Mouse (Mus musculus): ENCODE measurements around the gene Ncln. TPM values are rescaled to one million over a fixed set of nuclear protein-coding genes. Genes with fewer than 3 reads are reported as not detected.

Ncln gene
- polyA plus RNA-seq, 1 experiment from 2014 or later, result 51.8 TPM

DNA sequence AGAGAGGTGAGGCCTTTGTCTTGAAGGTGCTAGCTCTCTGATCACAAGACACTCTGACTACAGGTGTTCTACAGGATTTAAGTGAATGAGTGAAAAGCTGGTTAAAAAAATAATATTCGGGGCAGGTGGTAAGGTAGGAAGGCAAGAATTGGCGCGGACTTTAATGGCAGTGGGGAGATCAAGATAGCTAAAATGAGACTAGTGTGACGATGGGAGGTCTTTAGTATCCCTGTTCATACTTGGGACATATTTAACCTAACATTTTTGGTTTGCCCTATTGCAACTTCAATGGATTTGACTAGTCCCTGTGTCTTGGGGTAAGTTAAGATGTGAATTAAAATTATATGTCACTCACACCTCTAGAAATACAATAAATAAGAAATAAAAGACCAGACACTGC is 777 bp upstream of the Ncln start:
- H3K27me3 ChIP-seq (ENCODE audit: control insufficient read depth, insufficient read depth, low read length), result no peaks in the 10 kb centered on the region
- H3K9me3 ChIP-seq (ENCODE audit: control insufficient read depth, low read length), result no peaks in the 10 kb centered on the region
- H3K4me1 ChIP-seq (ENCODE audit: control insufficient read depth, insufficient read depth, low read length), result peaks cover 17% of the 10 kb centered on the region
- H3K4me3 ChIP-seq (replicated peaks; ENCODE audit: low read depth, low read length), result peak overlapping the region; percentile 80
- WGBS, result 40% methylated on average over 4 of the region's 4 CpGs
- peak overlapping the region; percentile 55 for H3K9ac ChIP-seq (replicated peaks; ENCODE audit: low read length)
- H3K27ac ChIP-seq (replicated peaks; ENCODE audit: low read depth, low read length), result peak overlapping the region; percentile 75
- peak overlapping the region; percentile 96 for H3K4me2 ChIP-seq (ENCODE audit: low read length)
- peaks cover 13% of the 10 kb centered on the region for H3K36me3 ChIP-seq (ENCODE audit: control insufficient read depth, insufficient read depth, low read length)
- DNase-seq, result no peak
- no peak for ATAC-seq (ENCODE audit: low FRiP score, low TSS enrichment)

- no peak for DNase-seq
- Histone ChIP-seq H3K27ac (replicated peaks; ENCODE audit: low read depth, low read length) (peak overlapping the region; percentile 75), H3K9ac (replicated peaks; ENCODE audit: low read length) (peak overlapping the region; percentile 77), H3K9me3 (ENCODE audit: control insufficient read depth, low read length) (no peaks in the 10 kb centered on the region), H3K4me3 (replicated peaks; ENCODE audit: low read depth, low read length) (peak overlapping the region; percentile 80), H3K27me3 (ENCODE audit: control insufficient read depth, insufficient read depth, low read length) (no peaks in the 10 kb centered on the region), H3K36me3 (ENCODE audit: control insufficient read depth, insufficient read depth, low read length) (peaks cover 25% of the 10 kb centered on the region), H3K4me2 (ENCODE audit: low read length) (peak overlapping the region; percentile 96), H3K4me1 (ENCODE audit: control insufficient read depth, insufficient read depth, low read length) (peaks cover 17% of the 10 kb centered on the region)
- ATAC-seq (ENCODE audit: low FRiP score, low TSS enrichment), result peak; percentile 38
- WGBS, result 2% methylated on average over 41 of the region's 41 CpGs
Measured at GRCm38 (mm10) chr10:81495616-81496263, 452 bp downstream of the Ncln start.

DNA sequence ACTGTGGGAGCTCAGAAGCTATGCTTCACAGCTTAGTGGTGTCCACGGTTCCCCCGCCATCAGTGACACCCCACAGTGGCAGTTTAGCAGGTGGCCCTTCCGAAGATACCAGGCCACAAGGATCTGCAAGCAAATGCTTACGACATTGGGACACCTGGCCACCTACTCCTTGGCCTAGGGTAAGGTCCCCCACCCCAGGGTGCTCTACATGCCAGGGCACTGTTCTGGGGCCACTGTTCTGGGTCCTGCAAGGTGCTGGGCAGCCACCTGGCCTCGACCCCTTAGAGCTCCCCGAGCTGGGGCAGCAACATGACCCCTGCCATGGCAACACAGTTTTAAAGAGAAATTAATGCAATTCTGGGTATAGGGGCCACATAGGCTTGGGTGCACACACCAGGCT is 1.0 kb downstream of the Ncln start:
- Histone ChIP-seq H3K27me3 (ENCODE audit: control insufficient read depth, insufficient read depth, low read length) (no peaks in the 10 kb centered on the region), H3K9me3 (ENCODE audit: control insufficient read depth, low read length) (no peaks in the 10 kb centered on the region), H3K4me1 (ENCODE audit: control insufficient read depth, insufficient read depth, low read length) (peaks cover 17% of the 10 kb centered on the region), H3K4me3 (replicated peaks; ENCODE audit: low read depth, low read length) (peak overlapping the region; percentile 80), H3K36me3 (ENCODE audit: control insufficient read depth, insufficient read depth, low read length) (peaks cover 31% of the 10 kb centered on the region), H3K4me2 (ENCODE audit: low read length) (peak overlapping the region; percentile 96), H3K9ac (replicated peaks; ENCODE audit: low read length) (peak overlapping the region; percentile 77), H3K27ac (replicated peaks; ENCODE audit: low read depth, low read length) (peak overlapping the region; percentile 75; the same call in 1 of the 2 replicates)
- DNase-seq (no peak), ATAC-seq (ENCODE audit: low FRiP score, low TSS enrichment) (no peak)
- WGBS, result 80% methylated on average over 6 of the region's 6 CpGs

DNA sequence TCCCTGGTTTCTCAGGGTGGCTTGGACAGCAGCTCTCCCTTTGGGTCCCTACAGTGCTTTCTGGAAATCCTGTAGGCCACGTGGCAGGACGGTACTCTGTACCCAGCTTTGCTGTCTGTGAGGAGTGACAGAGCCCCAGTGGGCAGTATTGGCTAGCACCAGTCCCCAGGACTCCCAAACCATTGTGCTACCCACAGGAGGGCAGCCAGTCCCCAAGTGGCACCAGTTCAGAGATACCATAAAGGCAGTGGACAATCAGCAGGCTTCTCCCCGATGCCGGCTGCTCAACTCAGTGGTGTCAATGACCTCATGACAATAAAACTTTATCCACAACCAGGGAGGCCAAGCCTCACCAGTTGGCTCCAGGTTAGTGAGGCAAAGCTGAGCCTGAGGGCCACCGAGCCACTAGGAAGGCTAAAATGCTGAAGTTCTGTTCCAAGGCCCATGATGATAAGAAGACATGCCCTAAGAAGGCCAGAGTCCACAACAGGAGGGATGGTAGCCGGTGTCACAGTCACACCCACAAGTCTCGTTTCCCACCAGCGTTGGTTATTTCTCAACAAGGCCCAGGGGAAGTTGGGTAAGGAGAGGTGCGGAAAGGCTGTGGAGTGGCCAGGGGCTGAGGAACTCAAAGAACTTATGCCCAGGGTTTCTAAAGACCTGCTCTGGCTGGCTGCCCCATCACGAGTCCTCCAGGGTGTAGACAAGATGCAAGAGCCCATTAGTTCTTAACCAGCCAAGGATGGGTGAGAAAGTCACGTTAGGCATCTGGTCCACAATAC is 1.7 kb downstream of the Ncln start:
- Histone ChIP-seq H3K36me3 (ENCODE audit: control insufficient read depth, insufficient read depth, low read length) (peaks cover 38% of the 10 kb centered on the region), H3K4me1 (ENCODE audit: control insufficient read depth, insufficient read depth, low read length) (peaks cover 17% of the 10 kb centered on the region), H3K4me3 (replicated peaks; ENCODE audit: low read depth, low read length) (peak overlapping the region; percentile 80; the same call in 1 of the 2 replicates), H3K27ac (replicated peaks; ENCODE audit: low read depth, low read length) (no peak overlapping the region), H3K4me2 (ENCODE audit: low read length) (peak overlapping the region; percentile 96), H3K9ac (replicated peaks; ENCODE audit: low read length) (peak overlapping the region; percentile 77; the same call in 1 of the 2 replicates), H3K9me3 (ENCODE audit: control insufficient read depth, low read length) (no peaks in the 10 kb centered on the region), H3K27me3 (ENCODE audit: control insufficient read depth, insufficient read depth, low read length) (no peaks in the 10 kb centered on the region)
- no peak for ATAC-seq (ENCODE audit: low FRiP score, low TSS enrichment)
- no peak for DNase-seq
- WGBS, result 88% methylated on average over 11 of the region's 11 CpGs

DNA sequence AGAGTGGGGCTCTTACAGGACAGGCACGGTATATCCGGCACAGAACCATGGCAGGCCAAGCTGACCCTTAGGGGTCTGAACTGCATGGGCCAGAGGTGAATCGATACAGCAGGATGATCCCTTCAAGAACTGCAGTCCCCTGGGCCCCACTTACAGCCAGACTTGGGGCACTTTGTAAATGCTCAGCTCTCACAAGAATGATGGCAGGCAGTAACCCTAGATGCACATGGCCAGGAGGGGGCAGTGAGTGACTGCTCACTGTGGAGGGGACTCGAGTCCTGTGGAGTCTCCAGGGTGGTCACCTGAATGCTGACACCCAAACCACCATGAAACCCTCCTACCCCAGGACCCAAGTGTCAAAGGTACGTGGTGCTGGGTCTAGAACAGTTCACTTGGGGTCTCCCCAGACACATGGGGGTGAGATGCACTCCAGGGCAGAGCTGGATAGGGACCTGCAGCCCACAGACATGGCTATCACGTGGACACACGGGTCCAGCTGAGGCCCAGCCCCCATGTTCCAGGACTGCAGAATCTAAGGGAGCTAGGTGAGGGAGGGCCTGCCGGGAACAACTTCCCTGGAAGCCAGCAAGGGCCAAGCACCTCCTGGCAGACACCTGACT is 2.5 kb downstream of the Ncln start:
- H3K27ac ChIP-seq (replicated peaks; ENCODE audit: low read depth, low read length), result no peak overlapping the region
- 90% methylated on average over 8 of the region's 8 CpGs for WGBS
- no peak overlapping the region for H3K9ac ChIP-seq (replicated peaks; ENCODE audit: low read length)
- DNase-seq (no peak), ATAC-seq (ENCODE audit: low FRiP score, low TSS enrichment) (no peak)
- peaks cover 17% of the 10 kb centered on the region for H3K4me1 ChIP-seq (ENCODE audit: control insufficient read depth, insufficient read depth, low read length)
- H3K27me3 ChIP-seq (ENCODE audit: control insufficient read depth, insufficient read depth, low read length), result no peaks in the 10 kb centered on the region
- H3K36me3 ChIP-seq (ENCODE audit: control insufficient read depth, insufficient read depth, low read length), result peaks cover 45% of the 10 kb centered on the region
- no peak overlapping the region for H3K4me2 ChIP-seq (ENCODE audit: low read length)
- H3K4me3 ChIP-seq (replicated peaks; ENCODE audit: low read depth, low read length), result no peak overlapping the region
- H3K9me3 ChIP-seq (ENCODE audit: control insufficient read depth, low read length), result no peaks in the 10 kb centered on the region

GRCm38 (mm10) chr10:81492606-81493240 is 3.5 kb downstream of the Ncln start:
- no peak for DNase-seq
- ATAC-seq (ENCODE audit: low FRiP score, low TSS enrichment), result no peak
- H3K4me2 ChIP-seq (ENCODE audit: low read length), result no peak overlapping the region
- H3K9ac ChIP-seq (replicated peaks; ENCODE audit: low read length), result no peak overlapping the region
- no peaks in the 10 kb centered on the region for H3K9me3 ChIP-seq (ENCODE audit: control insufficient read depth, low read length)
- 91% methylated on average over 11 of the region's 11 CpGs for WGBS
- H3K27me3 ChIP-seq (ENCODE audit: control insufficient read depth, insufficient read depth, low read length), result no peaks in the 10 kb centered on the region
- peaks cover 17% of the 10 kb centered on the region for H3K4me1 ChIP-seq (ENCODE audit: control insufficient read depth, insufficient read depth, low read length)
- peaks cover 55% of the 10 kb centered on the region for H3K36me3 ChIP-seq (ENCODE audit: control insufficient read depth, insufficient read depth, low read length)
- H3K27ac ChIP-seq (replicated peaks; ENCODE audit: low read depth, low read length), result no peak overlapping the region
- H3K4me3 ChIP-seq (replicated peaks; ENCODE audit: low read depth, low read length), result no peak overlapping the region

GRCm38 (mm10) chr10:81491018-81491417 is 5.2 kb downstream of the Ncln start:
- DNase-seq, result no peak
- 96% methylated on average over 9 of the region's 9 CpGs for WGBS
- no peaks in the 10 kb centered on the region for H3K9me3 ChIP-seq (ENCODE audit: control insufficient read depth, low read length)
- no peak for ATAC-seq (ENCODE audit: low FRiP score, low TSS enrichment)
- no peak overlapping the region for H3K9ac ChIP-seq (replicated peaks; ENCODE audit: low read length)
- peaks cover 9% of the 10 kb centered on the region for H3K4me1 ChIP-seq (ENCODE audit: control insufficient read depth, insufficient read depth, low read length)
- H3K4me2 ChIP-seq (ENCODE audit: low read length), result no peak overlapping the region
- no peak overlapping the region for H3K27ac ChIP-seq (replicated peaks; ENCODE audit: low read depth, low read length)
- H3K36me3 ChIP-seq (ENCODE audit: control insufficient read depth, insufficient read depth, low read length), result peaks cover 70% of the 10 kb centered on the region
- H3K27me3 ChIP-seq (ENCODE audit: control insufficient read depth, insufficient read depth, low read length), result no peaks in the 10 kb centered on the region
- H3K4me3 ChIP-seq (replicated peaks; ENCODE audit: low read depth, low read length), result no peak overlapping the region

DNA sequence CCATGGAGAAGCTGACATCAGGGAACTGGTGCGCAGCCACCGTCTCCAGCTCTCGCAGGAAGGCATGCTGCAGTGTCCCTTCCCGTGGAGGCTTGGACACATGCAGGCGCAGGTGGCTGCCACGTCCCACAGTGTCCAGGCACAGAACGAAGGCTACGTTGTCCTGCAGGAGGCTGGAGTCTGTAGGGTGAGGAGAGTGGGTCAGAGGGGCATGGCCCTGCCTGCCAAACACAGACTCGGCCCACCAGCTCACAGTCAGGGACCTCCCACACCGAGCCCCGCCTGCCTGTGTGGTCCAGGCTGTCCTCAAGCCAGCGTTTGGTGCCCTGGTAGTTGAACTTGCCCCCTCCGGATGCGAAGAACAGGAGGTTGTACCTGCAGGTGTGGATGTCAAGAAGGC is 6.3 kb downstream of the Ncln start:
- Histone ChIP-seq H3K27me3 (ENCODE audit: control insufficient read depth, insufficient read depth, low read length) (no peaks in the 10 kb centered on the region), H3K27ac (replicated peaks; ENCODE audit: low read depth, low read length) (no peak overlapping the region), H3K4me1 (ENCODE audit: control insufficient read depth, insufficient read depth, low read length) (peaks cover 4% of the 10 kb centered on the region), H3K9me3 (ENCODE audit: control insufficient read depth, low read length) (no peaks in the 10 kb centered on the region), H3K36me3 (ENCODE audit: control insufficient read depth, insufficient read depth, low read length) (peaks cover 70% of the 10 kb centered on the region), H3K4me2 (ENCODE audit: low read length) (no peak overlapping the region), H3K4me3 (replicated peaks; ENCODE audit: low read depth, low read length) (no peak overlapping the region), H3K9ac (replicated peaks; ENCODE audit: low read length) (no peak overlapping the region)
- 87% methylated on average over 14 of the region's 14 CpGs for WGBS
- no peak for ATAC-seq (ENCODE audit: low FRiP score, low TSS enrichment)
- no peak for DNase-seq
